Mouse (Mus musculus) liver, adult 2 months (tissue): ENCODE results near the gene Lig3. TPM values are rescaled to one million over a fixed set of nuclear protein-coding genes. Genes with fewer than 3 reads are reported as not detected.
A peak's percentile ranks its signal among the peaks of the same experiment; 100 is the strongest.

Source experiments
- DNase-seq: peaks from one replicate; pipeline ENCODE4 v3.0.0-alpha.2; 2011; ENCODE audit warnings: low read depth, low spot score; ENCODE audit errors: extremely low read depth
- H3K27ac ChIP-seq: fragments of 200-500 bp; replicated peaks from 2 replicates; pipeline ENCODE4 v1.5.1; 2012; ENCODE audit warnings: low read depth, mild to moderate bottlenecking, control low read depth, inconsistent platforms, low read length; ENCODE audit not compliant: insufficient read depth
- H3K27me3 ChIP-seq: fragments of 200-500 bp; 2 replicates; pipeline ENCODE4 v1.6.1; 2012; ENCODE audit warnings: mild to moderate bottlenecking, moderate library complexity, low read length, inconsistent platforms; ENCODE audit not compliant: control insufficient read depth, insufficient read depth
- H3K36me3 ChIP-seq: fragments of 200-500 bp; 2 replicates; pipeline ENCODE4 v1.6.1; 2012; ENCODE audit warnings: low read length, inconsistent platforms; ENCODE audit not compliant: control insufficient read depth, insufficient read depth
- H3K4me1 ChIP-seq: fragments of 200-500 bp; 2 replicates; pipeline ENCODE4 v1.6.1; 2011; ENCODE audit warnings: low read length; ENCODE audit not compliant: control insufficient read depth, insufficient read depth
- H3K4me3 ChIP-seq: fragments of 200-500 bp; 2 replicates; pipeline ENCODE4 v1.5.1; 2011; ENCODE audit warnings: low read depth, mild to moderate bottlenecking, control low read depth, low read length, moderate library complexity; ENCODE audit not compliant: insufficient read depth
- H3K79me2 ChIP-seq: fragments of 200-500 bp; 2 replicates; pipeline ENCODE4 v1.6.1; 2012; ENCODE audit warnings: inconsistent platforms, mild to moderate bottlenecking, low read length, moderate library complexity; ENCODE audit not compliant: control insufficient read depth, insufficient read depth
- H3K9ac ChIP-seq: fragments of 200-500 bp; 2 replicates; pipeline ENCODE4 v1.6.1; 2012; ENCODE audit warnings: low read depth, mild to moderate bottlenecking, control low read depth, inconsistent platforms, low read length
- CTCF ChIP-seq: fragments of 200-500 bp; IDR thresholded peaks from 2 replicates; pipeline ENCODE4 v1.5.1; 2011; ENCODE audit warnings: low read depth, low read length, control low read depth
- POLR2A ChIP-seq: fragments of 200-500 bp; IDR thresholded peaks from 2 replicates; pipeline ENCODE4 v1.6.1; 2011; ENCODE audit warnings: low read length, control low read depth; ENCODE audit not compliant: insufficient read depth; ENCODE audit errors: extremely low read depth
- WGBS: fragments of 180-500 bp; shearing (Covaris S2); methylation state at CpG from one replicate; pipeline ENCODE4 v1.1.7; 2018; 5-methylcytosine and 5-hydroxymethylcytosine counted together
- polyA plus RNA-seq: library from polyadenylated mRNA; depleted of rRNA; stranded (reverse); fragments of >200 nt; gene quantifications from 2 replicates; pipeline ENCODE4 v1.2.3, GENCODE M21; 2012
- total RNA-seq: library from RNA; depleted of rRNA; stranded (reverse); fragments of >200 nt; gene quantifications from 2 replicates; pipeline ENCODE4 v1.2.3, GENCODE M21; 2014

The Lig3 gene
- total and polyA plus RNA-seq, 2 experiments = 8.0 to 15.4 TPM

DNA sequence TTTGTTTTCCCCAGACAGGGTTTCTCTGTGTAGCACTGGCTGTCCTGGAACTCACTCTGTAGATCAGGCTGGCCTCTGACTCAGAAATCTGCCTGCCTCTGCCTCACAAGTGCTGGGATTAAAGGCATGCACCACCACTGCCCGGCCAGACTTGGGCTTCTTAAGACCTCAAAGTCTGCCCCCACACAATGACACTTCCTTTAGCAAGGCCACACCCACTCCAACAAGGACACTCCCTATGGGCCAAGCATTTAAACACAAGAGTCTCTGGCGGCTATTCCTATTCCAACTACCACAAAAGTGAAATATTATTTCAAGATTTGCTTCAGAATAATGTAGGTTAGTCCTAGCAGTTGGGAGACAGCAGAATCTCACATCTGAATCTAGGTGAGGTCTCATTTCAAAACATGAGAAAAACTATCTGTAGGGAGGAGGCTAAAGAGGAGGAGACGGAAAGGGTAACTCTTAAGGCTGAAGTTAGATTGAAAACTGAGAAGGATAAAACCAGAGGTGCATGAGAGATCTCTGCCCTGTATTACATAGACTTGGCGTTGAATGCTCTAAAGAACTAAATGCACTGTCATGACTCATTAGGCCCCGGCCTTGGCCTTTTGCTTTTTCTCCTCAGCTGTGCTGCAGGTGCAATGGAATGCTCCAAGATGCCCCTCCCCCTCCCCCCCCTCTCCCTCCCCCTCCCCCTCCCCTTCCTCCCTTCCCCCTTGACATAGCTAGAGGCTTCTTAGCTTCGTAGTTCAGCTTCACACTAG, 28.4 kb upstream of the Lig3 start:
- H3K9ac ChIP-seq = no peak overlapping the region
- H3K27ac ChIP-seq = no peak overlapping the region
- no peak overlapping the region for H3K4me3 ChIP-seq
- no peaks in the 10 kb centered on the region for H3K4me1 ChIP-seq
- H3K36me3 ChIP-seq = no peaks in the 10 kb centered on the region
- H3K79me2 ChIP-seq = no peaks in the 10 kb centered on the region
- 83% methylated on average over 6 of the region's 6 CpGs for WGBS
- DNase-seq = no peak
- no peak for TF ChIP-seq POLR2A
- TF ChIP-seq CTCF = no peak
- no peaks in the 10 kb centered on the region for H3K27me3 ChIP-seq

DNA sequence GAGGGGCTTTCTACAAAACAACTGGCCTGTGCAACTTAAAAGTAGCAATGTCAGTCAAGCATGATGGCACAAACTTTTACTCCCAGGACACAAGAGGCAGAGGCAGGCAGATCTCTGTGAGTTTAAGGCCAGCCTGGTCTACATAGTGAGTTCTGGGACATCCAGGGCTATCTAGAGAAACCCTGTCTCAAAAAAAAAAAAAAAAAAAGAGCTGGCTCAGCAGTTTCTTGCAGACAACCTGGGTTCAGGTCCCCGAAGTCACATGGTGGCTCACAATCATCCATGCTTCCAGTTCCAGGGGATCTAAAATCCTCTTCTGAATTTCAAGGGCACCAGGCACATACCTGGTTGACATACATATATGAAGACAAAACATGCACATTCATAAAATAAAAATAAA, 25.0 kb upstream of the Lig3 start:
- H3K27me3 ChIP-seq = no peaks in the 10 kb centered on the region
- no peaks in the 10 kb centered on the region for H3K79me2 ChIP-seq
- H3K36me3 ChIP-seq = no peaks in the 10 kb centered on the region
- WGBS = 86% methylated on average over 1 of the region's 1 CpGs
- no peaks in the 10 kb centered on the region for H3K4me1 ChIP-seq
- TF ChIP-seq CTCF = no peak
- no peak for TF ChIP-seq POLR2A
- no peak overlapping the region for H3K4me3 ChIP-seq
- no peak overlapping the region for H3K9ac ChIP-seq
- no peak overlapping the region for H3K27ac ChIP-seq
- no peak for DNase-seq

DNA sequence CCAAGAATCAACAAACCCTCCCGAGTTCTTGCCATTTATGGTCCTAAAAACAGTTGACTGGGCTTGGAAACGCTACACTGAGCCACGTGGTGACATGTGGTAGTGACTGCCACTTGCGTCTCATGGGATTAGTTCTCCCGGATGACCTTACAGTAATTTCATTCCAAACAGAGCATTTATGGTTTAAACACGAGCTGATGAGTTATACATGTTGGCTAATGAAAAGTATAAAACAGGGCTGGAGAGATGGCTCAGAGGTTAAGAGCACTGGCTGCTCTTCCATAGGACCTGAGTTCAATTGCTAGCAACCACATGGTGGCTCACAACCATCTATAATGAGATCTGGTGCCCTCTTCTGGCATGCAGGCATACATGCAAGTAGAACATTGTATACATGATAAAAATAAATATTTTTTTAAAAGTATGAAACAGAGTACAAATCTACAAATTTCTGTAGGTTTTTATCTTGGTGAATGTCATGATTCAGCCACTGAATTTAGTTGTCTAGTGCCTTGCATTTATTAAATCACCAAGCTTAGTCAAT, 18.6 kb upstream of the Lig3 start:
- peaks cover 7% of the 10 kb centered on the region for H3K4me1 ChIP-seq
- WGBS = 93% methylated on average over 6 of the region's 6 CpGs
- no peak overlapping the region for H3K27ac ChIP-seq
- H3K4me3 ChIP-seq = no peak overlapping the region
- H3K79me2 ChIP-seq = peaks cover 10% of the 10 kb centered on the region; the same call in 1 of the 2 replicates
- no peaks in the 10 kb centered on the region for H3K36me3 ChIP-seq
- DNase-seq = no peak
- TF ChIP-seq CTCF (no peak), POLR2A (no peak)
- no peak overlapping the region for H3K9ac ChIP-seq
- H3K27me3 ChIP-seq = no peaks in the 10 kb centered on the region

DNA sequence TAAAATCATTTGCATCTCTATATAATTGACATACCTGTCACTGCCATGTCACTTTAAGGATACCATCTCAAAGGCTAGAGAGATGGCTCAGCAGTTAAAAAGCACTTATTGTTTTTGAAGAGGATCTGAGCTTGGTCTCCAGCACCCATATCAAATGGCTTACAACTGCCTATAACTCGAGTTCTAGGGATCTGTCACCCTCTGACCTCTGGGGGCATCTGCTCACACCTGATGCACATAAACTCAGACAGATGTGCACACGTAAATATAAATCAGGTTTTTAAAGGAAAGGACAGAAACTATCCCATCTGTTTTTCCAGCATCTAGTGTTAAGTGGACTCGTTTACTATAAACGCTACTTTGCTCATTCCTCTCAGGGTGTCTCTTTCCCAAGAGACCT, 17.6 kb upstream of the Lig3 start:
- H3K79me2 ChIP-seq = peaks cover 10% of the 10 kb centered on the region; the same call in 1 of the 2 replicates
- H3K27ac ChIP-seq = peak overlapping the region; percentile 77; the same call in 1 of the 2 replicates
- H3K27me3 ChIP-seq = no peaks in the 10 kb centered on the region
- WGBS = 16% methylated on average over 4 of the region's 4 CpGs
- peaks cover 7% of the 10 kb centered on the region for H3K4me1 ChIP-seq
- TF ChIP-seq CTCF (no peak), POLR2A (no peak)
- H3K9ac ChIP-seq = no peak overlapping the region; the same call in 1 of the 2 replicates
- H3K4me3 ChIP-seq = peak overlapping the region; percentile 84; the same call in 1 of the 2 replicates
- peak; percentile 5 for DNase-seq
- peaks cover under 1% of the 10 kb centered on the region for H3K36me3 ChIP-seq

DNA sequence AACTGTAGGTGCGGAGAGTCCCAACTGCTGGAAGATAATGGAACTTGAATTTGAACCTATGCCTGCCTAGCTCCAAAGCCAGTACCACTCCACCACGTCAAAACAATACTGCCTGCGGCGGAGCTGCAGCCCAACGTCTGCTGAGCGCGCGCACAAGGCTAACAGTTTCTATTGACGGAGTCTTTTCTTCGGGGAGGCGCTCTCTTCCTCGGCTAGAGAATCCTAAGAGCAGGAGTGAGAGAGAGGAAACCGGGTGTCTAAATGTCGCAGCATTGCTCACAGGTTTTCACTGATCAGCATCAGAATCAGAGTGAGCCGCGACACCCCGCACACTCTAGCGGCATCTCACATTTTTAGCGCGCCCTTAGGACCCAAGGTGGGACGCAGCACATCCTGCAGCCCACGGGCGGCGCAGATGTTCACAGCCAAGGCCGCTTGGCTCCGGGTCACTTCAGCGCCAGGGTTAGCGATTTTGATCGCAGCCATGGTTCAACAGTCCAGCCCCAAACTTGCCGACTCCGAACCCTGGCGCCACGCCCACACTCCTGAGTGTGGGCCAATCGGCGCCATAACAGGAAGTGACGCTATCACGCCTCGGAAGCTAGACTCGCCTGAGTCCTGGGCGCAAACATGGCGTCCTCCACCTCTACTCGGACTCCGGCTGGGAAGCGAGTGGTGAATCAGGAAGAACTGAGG, 17.0 kb upstream of the Lig3 start, which contains the start of the genes Cct6b and Zfp830:
Gene Cct6b, minus strand, starts transcription at position 580 of the 696 bp plus-strand sequence.
Gene Zfp830, plus strand, starts transcription at position 604 of the 696 bp plus-strand sequence.
- H3K27me3 ChIP-seq = no peaks in the 10 kb centered on the region
- H3K4me1 ChIP-seq = peaks cover 7% of the 10 kb centered on the region
- TF ChIP-seq CTCF = no peak
- peak; percentile 91 for TF ChIP-seq POLR2A
- peak; percentile 87 for DNase-seq
- H3K27ac ChIP-seq = peak within 1 kb of the TSS; percentile 77
- H3K4me3 ChIP-seq = peak within 1 kb of the TSS; percentile 84
- peak within 1 kb of the TSS; percentile 84 for H3K9ac ChIP-seq
- under 1% methylated on average over 44 of the region's 44 CpGs for WGBS
- H3K79me2 ChIP-seq = peaks cover 10% of the 10 kb centered on the region; the same call in 1 of the 2 replicates
- H3K36me3 ChIP-seq = peaks cover 6% of the 10 kb centered on the region
